Mouse (Mus musculus): ENCODE measurements around the gene Nrp2. TPM values are rescaled to one million over a fixed set of nuclear protein-coding genes. Genes with fewer than 3 reads are reported as not detected.

The Nrp2 gene
- polyA plus RNA-seq, 1 experiment from 2014 or later = 39.9 TPM

- WGBS = 62% methylated on average over 2 of the region's 2 CpGs
- no peak overlapping the region for H3K4me2 ChIP-seq (replicated peaks; ENCODE audit: low read depth, low read length)
- no peaks in the 10 kb centered on the region for H3K9me3 ChIP-seq (ENCODE audit: control insufficient read depth, low read depth, low read length)
- no peaks in the 10 kb centered on the region for H3K4me1 ChIP-seq (ENCODE audit: control insufficient read depth, insufficient read depth, low read length)
- ATAC-seq (ENCODE audit: insufficient number of reproducible peaks, insufficient read depth, low FRiP score, low read depth) = no peak
- no peaks in the 10 kb centered on the region for H3K36me3 ChIP-seq (ENCODE audit: control insufficient read depth, insufficient read depth, low read length)
- no peaks in the 10 kb centered on the region for H3K27me3 ChIP-seq (ENCODE audit: control insufficient read depth, insufficient read depth, low read length)
- H3K27ac ChIP-seq (ENCODE audit: low read length) = no peak overlapping the region
- H3K9ac ChIP-seq (replicated peaks; ENCODE audit: low read depth, low read length) = no peak overlapping the region
- H3K4me3 ChIP-seq (ENCODE audit: low read depth, low read length) = no peak overlapping the region
These were observed 135.5 kb downstream of the Nrp2 start for GRCm38 (mm10) chr1:62838631-62839030.

- no peak overlapping the region for H3K4me2 ChIP-seq (replicated peaks; ENCODE audit: low read depth, low read length)
- H3K9ac ChIP-seq (replicated peaks; ENCODE audit: low read depth, low read length) = no peak overlapping the region
- H3K4me1 ChIP-seq (ENCODE audit: control insufficient read depth, insufficient read depth, low read length) = no peaks in the 10 kb centered on the region
- no peaks in the 10 kb centered on the region for H3K27me3 ChIP-seq (ENCODE audit: control insufficient read depth, insufficient read depth, low read length)
- no peaks in the 10 kb centered on the region for H3K9me3 ChIP-seq (ENCODE audit: control insufficient read depth, low read depth, low read length)
- 0 out of 2 replicates have a peak, but pooled peaks have one; percentile 56 for ATAC-seq (ENCODE audit: insufficient number of reproducible peaks, insufficient read depth, low FRiP score, low read depth)
- 84% methylated on average over 4 of the region's 4 CpGs for WGBS
- H3K27ac ChIP-seq (ENCODE audit: low read length) = no peak overlapping the region
- no peak overlapping the region for H3K4me3 ChIP-seq (ENCODE audit: low read depth, low read length)
- H3K36me3 ChIP-seq (ENCODE audit: control insufficient read depth, insufficient read depth, low read length) = no peaks in the 10 kb centered on the region
These were observed 140.1 kb downstream of the Nrp2 start for GRCm38 (mm10) chr1:62843215-62843614.

- Histone ChIP-seq H3K36me3 (ENCODE audit: control insufficient read depth, insufficient read depth, low read length) (no peaks in the 10 kb centered on the region), H3K27ac (ENCODE audit: low read length) (no peak overlapping the region), H3K4me1 (ENCODE audit: control insufficient read depth, insufficient read depth, low read length) (no peaks in the 10 kb centered on the region), H3K9me3 (ENCODE audit: control insufficient read depth, low read depth, low read length) (no peaks in the 10 kb centered on the region), H3K4me2 (replicated peaks; ENCODE audit: low read depth, low read length) (no peak overlapping the region), H3K9ac (replicated peaks; ENCODE audit: low read depth, low read length) (no peak overlapping the region), H3K4me3 (ENCODE audit: low read depth, low read length) (no peak overlapping the region), H3K27me3 (ENCODE audit: control insufficient read depth, insufficient read depth, low read length) (no peaks in the 10 kb centered on the region)
- ATAC-seq (ENCODE audit: insufficient number of reproducible peaks, insufficient read depth, low FRiP score, low read depth) = no peak
- WGBS = 37% methylated on average over 8 of the region's 8 CpGs
These were observed 148.2 kb downstream of the Nrp2 start for GRCm38 (mm10) chr1:62850990-62851940.

GRCm38 (mm10) chr1:62853362-62853761 is 150.3 kb downstream of the Nrp2 start:
- WGBS = 43% methylated on average over 9 of the region's 9 CpGs
- Histone ChIP-seq H3K27me3 (ENCODE audit: control insufficient read depth, insufficient read depth, low read length) (no peaks in the 10 kb centered on the region), H3K27ac (ENCODE audit: low read length) (no peak overlapping the region), H3K9me3 (ENCODE audit: control insufficient read depth, low read depth, low read length) (no peaks in the 10 kb centered on the region), H3K4me1 (ENCODE audit: control insufficient read depth, insufficient read depth, low read length) (no peaks in the 10 kb centered on the region), H3K36me3 (ENCODE audit: control insufficient read depth, insufficient read depth, low read length) (no peaks in the 10 kb centered on the region), H3K4me3 (ENCODE audit: low read depth, low read length) (no peak overlapping the region), H3K9ac (replicated peaks; ENCODE audit: low read depth, low read length) (no peak overlapping the region), H3K4me2 (replicated peaks; ENCODE audit: low read depth, low read length) (no peak overlapping the region)
- ATAC-seq (ENCODE audit: insufficient number of reproducible peaks, insufficient read depth, low FRiP score, low read depth) = no peak

- H3K9me3 ChIP-seq (ENCODE audit: control insufficient read depth, low read depth, low read length) = no peaks in the 10 kb centered on the region
- no peak overlapping the region for H3K4me2 ChIP-seq (replicated peaks; ENCODE audit: low read depth, low read length)
- ATAC-seq (ENCODE audit: insufficient number of reproducible peaks, insufficient read depth, low FRiP score, low read depth) = no peak
These were observed 150.9 kb downstream of the Nrp2 start for GRCm38 (mm10) chr1:62853996-62854395.

GRCm38 (mm10) chr1:62859098-62859497 is 156.0 kb downstream of the Nrp2 start:
- H3K9ac ChIP-seq (replicated peaks; ENCODE audit: low read depth, low read length) = no peak overlapping the region
- no peak overlapping the region for H3K4me2 ChIP-seq (replicated peaks; ENCODE audit: low read depth, low read length)
- H3K27me3 ChIP-seq (ENCODE audit: control insufficient read depth, insufficient read depth, low read length) = no peaks in the 10 kb centered on the region
- no peak overlapping the region for H3K4me3 ChIP-seq (ENCODE audit: low read depth, low read length)
- 34% methylated on average over 2 of the region's 2 CpGs for WGBS
- ATAC-seq (ENCODE audit: insufficient number of reproducible peaks, insufficient read depth, low FRiP score, low read depth) = no peak
- H3K27ac ChIP-seq (ENCODE audit: low read length) = no peak overlapping the region
- no peaks in the 10 kb centered on the region for H3K9me3 ChIP-seq (ENCODE audit: control insufficient read depth, low read depth, low read length)
- H3K36me3 ChIP-seq (ENCODE audit: control insufficient read depth, insufficient read depth, low read length) = no peaks in the 10 kb centered on the region
- H3K4me1 ChIP-seq (ENCODE audit: control insufficient read depth, insufficient read depth, low read length) = peaks cover 6% of the 10 kb centered on the region; the same call in 1 of the 2 replicates

More at GRCm38 (mm10) chr1:62853996-62854395, 150.9 kb downstream of the Nrp2 start:
- Histone ChIP-seq H3K4me3 (ENCODE audit: low read depth, low read length) (no peak overlapping the region), H3K9ac (replicated peaks; ENCODE audit: low read depth, low read length) (no peak overlapping the region), H3K27me3 (ENCODE audit: control insufficient read depth, insufficient read depth, low read length) (no peaks in the 10 kb centered on the region), H3K4me1 (ENCODE audit: control insufficient read depth, insufficient read depth, low read length) (no peaks in the 10 kb centered on the region), H3K27ac (ENCODE audit: low read length) (no peak overlapping the region), H3K36me3 (ENCODE audit: control insufficient read depth, insufficient read depth, low read length) (no peaks in the 10 kb centered on the region)
- WGBS = 78% methylated on average over 4 of the region's 4 CpGs

- 53% methylated on average over 9 of the region's 9 CpGs for WGBS
- no peak overlapping the region for H3K4me3 ChIP-seq (ENCODE audit: low read depth, low read length)
- H3K27me3 ChIP-seq (ENCODE audit: control insufficient read depth, insufficient read depth, low read length) = no peaks in the 10 kb centered on the region
- no peak overlapping the region for H3K27ac ChIP-seq (ENCODE audit: low read length)
- no peak overlapping the region for H3K9ac ChIP-seq (replicated peaks; ENCODE audit: low read depth, low read length)
- ATAC-seq (ENCODE audit: insufficient number of reproducible peaks, insufficient read depth, low FRiP score, low read depth) = no peak
- H3K4me1 ChIP-seq (ENCODE audit: control insufficient read depth, insufficient read depth, low read length) = peaks cover 6% of the 10 kb centered on the region; the same call in 1 of the 2 replicates
- no peak overlapping the region for H3K4me2 ChIP-seq (replicated peaks; ENCODE audit: low read depth, low read length)
- H3K36me3 ChIP-seq (ENCODE audit: control insufficient read depth, insufficient read depth, low read length) = no peaks in the 10 kb centered on the region
- H3K9me3 ChIP-seq (ENCODE audit: control insufficient read depth, low read depth, low read length) = no peaks in the 10 kb centered on the region
These were observed 156.6 kb downstream of the Nrp2 start for GRCm38 (mm10) chr1:62859556-62860300.

- Histone ChIP-seq H3K4me1 (ENCODE audit: control insufficient read depth, insufficient read depth, low read length) (peaks cover 6% of the 10 kb centered on the region; the same call in 1 of the 2 replicates), H3K27ac (ENCODE audit: low read length) (no peak overlapping the region), H3K4me2 (replicated peaks; ENCODE audit: low read depth, low read length) (no peak overlapping the region), H3K36me3 (ENCODE audit: control insufficient read depth, insufficient read depth, low read length) (no peaks in the 10 kb centered on the region), H3K9ac (replicated peaks; ENCODE audit: low read depth, low read length) (no peak overlapping the region), H3K4me3 (ENCODE audit: low read depth, low read length) (no peak overlapping the region), H3K27me3 (ENCODE audit: control insufficient read depth, insufficient read depth, low read length) (no peaks in the 10 kb centered on the region), H3K9me3 (ENCODE audit: control insufficient read depth, low read depth, low read length) (no peaks in the 10 kb centered on the region)
- no peak for ATAC-seq (ENCODE audit: insufficient number of reproducible peaks, insufficient read depth, low FRiP score, low read depth)
- 40% methylated on average over 5 of the region's 5 CpGs for WGBS
These were observed 157.2 kb downstream of the Nrp2 start for GRCm38 (mm10) chr1:62860327-62860726.
